Mouse (Mus musculus): ENCODE measurements around the gene Ifna1. TPM values are rescaled to one million over a fixed set of nuclear protein-coding genes. Genes with fewer than 3 reads are reported as not detected.
"Not testable (repeated sequence)": the region's sequence is repeated elsewhere in the genome, so short reads cannot be mapped to it uniquely, and the experiment has no call there.

The Ifna1 gene
- polyA plus RNA-seq (2015; fragmentation: Nextera tagmentation; extraction: Ambion mirVana), result not detected in 2 replicates

DNA sequence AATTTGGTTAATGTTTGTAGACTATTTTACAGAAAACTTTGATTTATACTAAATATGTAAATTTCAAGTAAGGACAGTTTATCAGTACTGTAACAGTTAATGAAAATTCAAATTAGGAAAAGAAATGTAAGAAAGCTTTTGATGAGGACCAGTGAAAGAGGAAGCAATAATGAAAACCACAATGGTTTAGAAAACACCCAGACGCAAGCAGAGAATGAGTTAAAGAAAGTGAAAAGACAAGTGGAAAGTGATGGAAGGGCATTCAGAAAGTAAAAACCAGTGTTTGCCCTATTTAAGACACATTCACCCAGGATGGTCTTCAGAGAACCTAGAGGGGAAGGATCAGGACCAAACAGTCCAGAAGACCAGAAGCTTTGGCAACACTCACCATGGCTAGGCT lies at the start of gene Ifna1:
Gene Ifna1 (plus strand): TSS at position 390 of the 400 bp plus-strand sequence.
- Histone ChIP-seq H3K9me3 (replicated peaks; ENCODE audit: control insufficient read depth, low read length) (no peaks in the 10 kb centered on the region), H3K36me3 (ENCODE audit: control insufficient read depth, insufficient read depth) (no peaks in the 10 kb centered on the region), H3K9ac (ENCODE audit: low read length) (no peak within 1 kb of the TSS), H3K4me2 (ENCODE audit: low read depth, low read length) (no peak within 1 kb of the TSS), H3K27ac (ENCODE audit: low read length) (no peak within 1 kb of the TSS), H3K4me1 (ENCODE audit: control insufficient read depth, insufficient read depth, low read length) (no peaks in the 10 kb centered on the region), H3K27me3 (ENCODE audit: control insufficient read depth, insufficient read depth, low read length) (no peaks in the 10 kb centered on the region), H3K4me3 (ENCODE audit: low read length) (no peak within 1 kb of the TSS)
- 75% methylated on average over 1 of the region's 1 CpGs for WGBS
- no peak for ATAC-seq (replicated peaks; ENCODE audit: extremely low read depth, insufficient read depth, low FRiP score)

DNA sequence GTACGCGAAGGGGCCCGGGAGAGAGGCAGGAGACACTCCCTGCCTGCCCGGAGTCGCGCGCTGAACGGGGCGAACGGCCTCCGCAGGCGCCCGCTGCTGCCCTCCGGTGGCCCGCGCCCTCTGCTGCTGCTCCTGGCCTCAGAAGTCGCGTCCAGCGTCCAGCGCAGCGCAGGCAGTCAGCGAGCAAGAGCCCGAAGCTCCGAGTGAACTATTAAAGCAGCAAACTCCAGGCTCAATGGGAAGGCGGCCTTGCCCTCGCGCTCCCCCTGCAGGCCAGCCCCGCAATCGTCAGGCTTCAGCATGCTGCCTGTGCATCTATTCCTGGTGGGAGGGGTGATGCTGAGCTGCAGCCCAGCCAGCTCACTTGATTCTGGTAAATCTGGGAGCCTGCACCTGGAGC lies 46.9 kb upstream of the Ifna1 start, which contains the start of gene Gm13287:
Gene Gm13287 (plus strand): TSS at position 301 of the 400 bp plus-strand sequence.
- not testable (repeated sequence) for H3K9me3 ChIP-seq (replicated peaks; ENCODE audit: control insufficient read depth, low read length); ATAC-seq (replicated peaks; ENCODE audit: extremely low read depth, insufficient read depth, low FRiP score); H3K27ac ChIP-seq (ENCODE audit: low read length); H3K9ac ChIP-seq (ENCODE audit: low read length); H3K27me3 ChIP-seq (ENCODE audit: control insufficient read depth, insufficient read depth, low read length); H3K36me3 ChIP-seq (ENCODE audit: control insufficient read depth, insufficient read depth); H3K4me1 ChIP-seq (ENCODE audit: control insufficient read depth, insufficient read depth, low read length); H3K4me2 ChIP-seq (ENCODE audit: low read depth, low read length); H3K4me3 ChIP-seq (ENCODE audit: low read length)
- WGBS, result no CpG with 5 or more reads among the region's 29 CpGs

DNA sequence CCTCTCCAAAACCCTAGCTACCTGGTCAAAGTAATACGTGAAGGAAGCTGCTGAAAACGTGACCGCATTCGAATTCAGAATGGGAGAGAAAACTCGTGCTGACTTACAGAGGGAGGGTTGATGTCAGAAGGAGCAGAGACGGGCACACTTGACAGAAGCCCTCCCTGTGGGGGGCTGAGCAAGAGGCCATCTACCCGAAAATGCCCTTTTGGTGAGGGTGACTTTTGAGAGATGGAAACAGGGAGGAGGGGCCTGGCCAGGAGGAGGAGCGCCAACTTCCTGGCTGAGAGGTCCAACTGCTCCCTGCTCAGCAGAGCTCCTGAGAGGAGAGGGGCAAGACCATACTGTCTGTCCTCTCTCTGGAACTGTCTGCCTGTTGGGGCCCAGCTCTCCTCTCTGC lies 44.7 kb upstream of the Ifna1 start, which contains the start of gene Gm13288:
Gene Gm13288 (plus strand): TSS at position 301 of the 400 bp plus-strand sequence.
- H3K27me3 ChIP-seq (ENCODE audit: control insufficient read depth, insufficient read depth, low read length); H3K4me2 ChIP-seq (ENCODE audit: low read depth, low read length); H3K27ac ChIP-seq (ENCODE audit: low read length); ATAC-seq (replicated peaks; ENCODE audit: extremely low read depth, insufficient read depth, low FRiP score); H3K36me3 ChIP-seq (ENCODE audit: control insufficient read depth, insufficient read depth); H3K9ac ChIP-seq (ENCODE audit: low read length); H3K4me1 ChIP-seq (ENCODE audit: control insufficient read depth, insufficient read depth, low read length); H3K9me3 ChIP-seq (replicated peaks; ENCODE audit: control insufficient read depth, low read length): not testable (repeated sequence)
- WGBS, result no CpG with 5 or more reads among the region's 8 CpGs
- H3K4me3 ChIP-seq (ENCODE audit: low read length), result peak within 1 kb of the TSS; percentile 34

DNA sequence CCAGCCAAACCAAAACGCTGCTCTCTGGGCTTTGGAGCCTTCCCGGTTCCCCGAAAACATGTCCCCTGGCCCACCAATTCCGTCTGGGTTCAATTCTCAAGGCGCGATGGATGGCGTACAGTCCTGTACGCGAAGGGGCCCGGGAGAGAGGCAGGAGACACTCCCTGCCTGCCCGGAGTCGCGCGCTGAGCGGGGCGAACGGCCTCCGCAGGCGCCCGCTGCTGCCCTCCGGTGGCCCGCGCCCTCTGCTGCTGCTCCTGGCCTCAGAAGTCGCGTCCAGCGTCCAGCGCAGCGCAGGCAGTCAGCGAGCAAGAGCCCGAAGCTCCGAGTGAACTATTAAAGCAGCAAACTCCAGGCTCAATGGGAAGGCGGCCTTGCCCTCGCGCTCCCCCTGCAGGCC lies 44.1 kb upstream of the Ifna1 start:
- not testable (repeated sequence) for H3K27ac ChIP-seq (ENCODE audit: low read length); H3K9ac ChIP-seq (ENCODE audit: low read length); H3K9me3 ChIP-seq (replicated peaks; ENCODE audit: control insufficient read depth, low read length); H3K36me3 ChIP-seq (ENCODE audit: control insufficient read depth, insufficient read depth); H3K27me3 ChIP-seq (ENCODE audit: control insufficient read depth, insufficient read depth, low read length); ATAC-seq (replicated peaks; ENCODE audit: extremely low read depth, insufficient read depth, low FRiP score); H3K4me1 ChIP-seq (ENCODE audit: control insufficient read depth, insufficient read depth, low read length); H3K4me2 ChIP-seq (ENCODE audit: low read depth, low read length)
- WGBS, result 0% methylated on average over 9 of the region's 34 CpGs
- H3K4me3 ChIP-seq (ENCODE audit: low read length), result peak overlapping the region; percentile 34

DNA sequence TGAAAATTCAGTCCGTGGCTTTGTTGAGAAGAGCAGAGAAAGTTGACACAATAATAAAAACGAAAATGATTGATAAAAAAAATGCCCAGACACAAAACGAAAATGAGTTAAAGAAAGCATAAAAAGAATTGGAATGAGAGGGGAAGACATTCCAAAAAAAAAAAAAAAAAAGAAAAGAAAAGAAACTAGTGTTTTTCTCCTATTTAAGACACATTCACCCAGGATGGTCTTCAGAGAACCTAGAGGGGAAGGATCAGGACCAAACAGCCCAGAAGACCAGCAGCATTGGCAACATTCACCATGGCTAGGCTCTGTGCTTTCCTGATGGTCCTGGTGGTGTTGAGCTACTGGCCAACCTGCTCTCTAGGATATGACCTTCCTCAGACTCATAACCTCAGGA lies 34.0 kb upstream of the Ifna1 start, which contains the start of gene Ifna7:
Gene Ifna7 (plus strand): TSS at position 301 of the 400 bp plus-strand sequence.
- Histone ChIP-seq H3K9ac (ENCODE audit: low read length) (no peak within 1 kb of the TSS), H3K4me2 (ENCODE audit: low read depth, low read length) (no peak within 1 kb of the TSS), H3K27me3 (ENCODE audit: control insufficient read depth, insufficient read depth, low read length) (no peaks in the 10 kb centered on the region), H3K36me3 (ENCODE audit: control insufficient read depth, insufficient read depth) (no peaks in the 10 kb centered on the region), H3K4me1 (ENCODE audit: control insufficient read depth, insufficient read depth, low read length) (no peaks in the 10 kb centered on the region), H3K4me3 (ENCODE audit: low read length) (no peak within 1 kb of the TSS), H3K9me3 (replicated peaks; ENCODE audit: control insufficient read depth, low read length) (no peaks in the 10 kb centered on the region), H3K27ac (ENCODE audit: low read length) (no peak within 1 kb of the TSS)
- WGBS, result 54% methylated on average over 3 of the region's 3 CpGs
- no peak for ATAC-seq (replicated peaks; ENCODE audit: extremely low read depth, insufficient read depth, low FRiP score)

DNA sequence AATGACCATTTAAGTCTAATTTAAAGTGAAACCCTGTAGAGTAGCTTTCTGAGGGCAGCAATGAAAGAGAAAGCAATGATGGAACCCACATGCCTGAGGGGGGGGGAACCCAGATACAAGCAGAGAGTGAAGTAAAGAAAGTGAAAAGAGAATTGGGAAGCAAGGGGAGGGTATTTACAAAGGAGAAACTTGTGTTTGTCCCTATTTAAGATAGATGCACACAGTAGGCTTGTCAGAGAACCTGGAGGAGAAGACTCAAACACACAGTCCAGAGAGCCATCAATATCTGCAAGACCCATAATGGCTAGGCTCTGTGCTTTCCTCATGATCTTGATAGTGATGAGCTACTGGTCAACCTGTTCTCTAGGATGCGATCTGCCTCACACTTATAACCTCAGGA lies 30.2 kb upstream of the Ifna1 start, which contains the start of gene Ifna11:
Gene Ifna11 (plus strand): TSS at position 301 of the 400 bp plus-strand sequence.
- Histone ChIP-seq H3K27me3 (ENCODE audit: control insufficient read depth, insufficient read depth, low read length) (no peaks in the 10 kb centered on the region), H3K4me1 (ENCODE audit: control insufficient read depth, insufficient read depth, low read length) (no peaks in the 10 kb centered on the region), H3K4me2 (ENCODE audit: low read depth, low read length) (no peak within 1 kb of the TSS), H3K36me3 (ENCODE audit: control insufficient read depth, insufficient read depth) (no peaks in the 10 kb centered on the region), H3K27ac (ENCODE audit: low read length) (no peak within 1 kb of the TSS), H3K9ac (ENCODE audit: low read length) (no peak within 1 kb of the TSS), H3K9me3 (replicated peaks; ENCODE audit: control insufficient read depth, low read length) (no peaks in the 10 kb centered on the region), H3K4me3 (ENCODE audit: low read length) (no peak within 1 kb of the TSS)
- ATAC-seq (replicated peaks; ENCODE audit: extremely low read depth, insufficient read depth, low FRiP score), result no peak
- 60% methylated on average over 1 of the region's 1 CpGs for WGBS

DNA sequence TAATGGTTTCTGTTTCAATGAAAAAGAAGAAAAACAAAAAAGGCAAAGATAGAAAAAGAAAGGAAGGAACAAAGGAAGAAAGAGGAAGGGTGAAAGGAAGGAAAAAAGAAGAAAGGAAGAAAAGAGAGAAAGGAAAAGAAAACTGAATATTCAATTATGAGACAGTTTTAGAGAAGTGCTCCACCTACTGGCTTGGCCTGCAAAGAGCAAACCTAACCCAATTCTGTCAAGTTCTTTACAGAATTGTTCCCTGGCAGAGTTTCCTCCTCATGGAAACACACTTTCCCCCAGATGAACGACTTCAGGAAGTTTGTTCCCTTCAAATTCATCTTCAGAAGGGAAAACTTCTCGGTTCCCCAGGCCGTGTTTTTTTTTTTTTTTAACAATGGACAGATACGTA lies 26.9 kb upstream of the Ifna1 start:
- Histone ChIP-seq H3K27me3 (ENCODE audit: control insufficient read depth, insufficient read depth, low read length) (no peaks in the 10 kb centered on the region), H3K4me2 (ENCODE audit: low read depth, low read length) (no peak overlapping the region), H3K4me3 (ENCODE audit: low read length) (no peak overlapping the region), H3K9ac (ENCODE audit: low read length) (no peak overlapping the region), H3K36me3 (ENCODE audit: control insufficient read depth, insufficient read depth) (no peaks in the 10 kb centered on the region), H3K27ac (ENCODE audit: low read length) (no peak overlapping the region), H3K9me3 (replicated peaks; ENCODE audit: control insufficient read depth, low read length) (no peaks in the 10 kb centered on the region), H3K4me1 (ENCODE audit: control insufficient read depth, insufficient read depth, low read length) (no peaks in the 10 kb centered on the region)
- no peak for ATAC-seq (replicated peaks; ENCODE audit: extremely low read depth, insufficient read depth, low FRiP score)
- 21% methylated on average over 4 of the region's 4 CpGs for WGBS

DNA sequence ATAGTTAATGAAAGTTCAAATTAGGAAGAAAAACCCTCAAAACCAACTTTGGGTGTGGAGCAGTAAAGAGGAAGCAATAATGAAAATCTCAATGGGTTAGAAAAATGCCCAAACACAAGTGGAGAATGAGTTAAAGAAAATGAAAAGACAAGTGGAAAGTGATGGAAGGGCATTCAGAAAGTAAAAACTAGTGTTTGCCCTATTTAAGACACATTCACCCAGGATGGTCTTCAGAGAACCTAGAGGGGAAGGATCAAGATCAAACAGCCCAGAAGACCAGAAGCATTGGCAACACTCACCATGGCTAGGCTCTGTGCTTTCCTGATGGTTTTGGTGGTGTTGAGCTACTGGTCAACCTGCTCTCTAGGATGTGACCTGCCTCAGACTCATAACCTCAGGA lies 22.8 kb upstream of the Ifna1 start, which contains the start of gene Ifna6:
Gene Ifna6 (plus strand): TSS at position 301 of the 400 bp plus-strand sequence.
- H3K27ac ChIP-seq (ENCODE audit: low read length); H3K4me2 ChIP-seq (ENCODE audit: low read depth, low read length); H3K9ac ChIP-seq (ENCODE audit: low read length); H3K36me3 ChIP-seq (ENCODE audit: control insufficient read depth, insufficient read depth); H3K4me1 ChIP-seq (ENCODE audit: control insufficient read depth, insufficient read depth, low read length); H3K27me3 ChIP-seq (ENCODE audit: control insufficient read depth, insufficient read depth, low read length); ATAC-seq (replicated peaks; ENCODE audit: extremely low read depth, insufficient read depth, low FRiP score); H3K9me3 ChIP-seq (replicated peaks; ENCODE audit: control insufficient read depth, low read length); H3K4me3 ChIP-seq (ENCODE audit: low read length): not testable (repeated sequence)

DNA sequence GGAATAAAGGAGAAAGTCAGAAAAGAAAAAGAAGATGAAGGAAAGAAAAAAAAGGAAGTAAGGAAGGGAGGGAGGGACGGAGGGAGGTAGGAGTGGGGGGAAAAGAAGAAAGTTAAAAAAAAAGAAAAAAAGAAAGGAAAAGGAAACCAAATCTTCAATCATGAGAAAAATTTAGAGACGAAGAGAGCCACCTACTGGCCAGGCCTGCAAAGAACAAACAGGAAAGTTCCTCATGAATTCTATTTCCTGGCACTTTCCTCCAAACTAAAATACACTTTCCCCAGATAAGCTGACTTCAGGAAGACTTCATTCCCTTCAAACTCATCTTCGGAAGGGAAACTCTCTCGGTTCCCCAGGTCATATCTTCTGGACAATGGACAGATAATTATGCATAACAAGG lies 19.4 kb upstream of the Ifna1 start:
- no peaks in the 10 kb centered on the region for H3K36me3 ChIP-seq (ENCODE audit: control insufficient read depth, insufficient read depth)
- no peak overlapping the region for H3K4me2 ChIP-seq (ENCODE audit: low read depth, low read length)
- H3K4me1 ChIP-seq (ENCODE audit: control insufficient read depth, insufficient read depth, low read length), result no peaks in the 10 kb centered on the region
- no peaks in the 10 kb centered on the region for H3K9me3 ChIP-seq (replicated peaks; ENCODE audit: control insufficient read depth, low read length)
- no peak overlapping the region for H3K9ac ChIP-seq (ENCODE audit: low read length)
- H3K27ac ChIP-seq (ENCODE audit: low read length), result no peak overlapping the region
- H3K4me3 ChIP-seq (ENCODE audit: low read length), result no peak overlapping the region
- WGBS, result 15% methylated on average over 4 of the region's 4 CpGs
- H3K27me3 ChIP-seq (ENCODE audit: control insufficient read depth, insufficient read depth, low read length), result no peaks in the 10 kb centered on the region
- no peak for ATAC-seq (replicated peaks; ENCODE audit: extremely low read depth, insufficient read depth, low FRiP score)

All from heart, embryonic 16.5 days (tissue).